Mouse (Mus musculus): ENCODE measurements around the gene Tcaf1. TPM values are rescaled to one million over a fixed set of nuclear protein-coding genes. Genes with fewer than 3 reads are reported as not detected.

Tcaf1 gene
- polyA plus RNA-seq, 1 experiment from 2014 or later, result 249 TPM

DNA sequence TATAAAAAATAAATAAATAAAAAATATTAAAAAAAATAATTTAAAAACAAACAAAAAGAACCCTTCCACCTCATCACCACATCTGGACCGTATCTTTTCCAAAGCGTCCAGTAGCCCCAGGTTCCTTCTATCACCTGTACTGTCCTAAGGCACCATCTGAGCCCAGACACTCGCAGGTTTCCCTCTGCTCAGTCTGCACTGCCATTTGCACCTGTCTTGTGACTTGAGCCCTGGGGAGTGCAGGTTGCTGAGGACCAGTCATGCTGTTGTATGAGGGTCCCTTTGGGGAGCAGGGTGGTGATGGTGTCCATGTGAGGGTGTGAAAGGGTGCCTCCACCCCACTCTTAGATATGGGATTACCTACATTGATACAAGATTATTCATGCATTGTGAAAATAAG is 33.9 kb downstream of the Tcaf1 start:
- no peak overlapping the region for H3K9ac ChIP-seq
- no peak overlapping the region for H3K4me2 ChIP-seq
- H3K4me1 ChIP-seq, result no peaks in the 10 kb centered on the region

DNA sequence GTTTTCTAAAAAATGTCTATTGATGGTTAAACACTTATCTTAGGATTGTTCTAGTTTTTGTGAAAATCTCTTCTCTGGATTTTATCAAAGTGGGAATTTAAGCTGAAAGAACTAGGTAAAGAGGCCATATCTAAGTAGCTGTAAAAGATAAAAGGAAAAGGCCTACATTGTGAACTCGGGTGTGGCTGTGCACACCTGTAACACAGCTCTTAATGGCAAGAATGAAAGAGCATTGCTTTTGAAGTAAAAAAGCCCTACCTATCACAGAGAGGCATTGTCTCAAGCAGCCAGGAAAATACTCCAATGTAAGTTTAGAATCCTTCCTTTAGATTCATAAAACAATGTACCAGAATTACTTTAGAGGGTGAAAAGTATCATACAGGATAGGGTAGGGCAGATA is 38.1 kb downstream of the Tcaf1 start:
- Histone ChIP-seq H3K9me3 (no peaks in the 10 kb centered on the region), H3K36me3 (replicated peaks) (peaks cover 46% of the 10 kb centered on the region), H3K4me3 (no peak overlapping the region), H3K9ac (no peak overlapping the region), H3K4me1 (no peaks in the 10 kb centered on the region), H3K27me3 (replicated peaks) (no peaks in the 10 kb centered on the region), H3K4me2 (no peak overlapping the region), H3K27ac (no peak overlapping the region)
- WGBS, result 91% methylated on average over 1 of the region's 1 CpGs
- no peak for ATAC-seq (replicated peaks)

More for the DNA sequence above, 33.9 kb downstream of the Tcaf1 start:
- H3K27ac ChIP-seq, result no peak overlapping the region
- peaks cover 66% of the 10 kb centered on the region for H3K36me3 ChIP-seq (replicated peaks)
- no peaks in the 10 kb centered on the region for H3K9me3 ChIP-seq
- no peak overlapping the region for H3K4me3 ChIP-seq
- no peak for ATAC-seq (replicated peaks)
- no peaks in the 10 kb centered on the region for H3K27me3 ChIP-seq (replicated peaks)
- WGBS, result 95% methylated on average over 3 of the region's 3 CpGs

DNA sequence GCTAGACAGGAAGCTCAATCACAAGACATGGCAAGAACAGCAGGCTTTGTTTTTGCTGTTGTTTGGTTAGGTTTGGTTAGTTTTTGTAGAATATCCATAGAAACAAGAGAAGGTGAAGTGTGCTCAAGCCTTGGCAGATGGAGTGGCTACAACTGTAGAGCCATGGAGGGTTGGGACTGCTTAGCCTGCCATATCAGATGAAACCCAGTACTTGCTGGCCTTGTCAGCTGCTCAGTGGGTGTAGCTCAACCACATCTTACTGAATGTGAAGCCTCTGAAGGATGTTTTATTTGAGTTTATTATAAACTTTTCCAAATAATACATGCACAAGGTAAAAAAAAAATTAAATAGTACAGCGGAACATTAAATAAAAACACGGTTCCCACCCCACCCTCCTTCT is 42.2 kb downstream of the Tcaf1 start:
- no peak for ATAC-seq (replicated peaks)
- H3K4me1 ChIP-seq, result no peaks in the 10 kb centered on the region
- no peaks in the 10 kb centered on the region for H3K27me3 ChIP-seq (replicated peaks)
- WGBS, result 98% methylated on average over 2 of the region's 2 CpGs
- no peak overlapping the region for H3K27ac ChIP-seq
- no peak overlapping the region for H3K4me2 ChIP-seq
- no peak overlapping the region for H3K9ac ChIP-seq
- H3K9me3 ChIP-seq, result no peaks in the 10 kb centered on the region
- no peak overlapping the region for H3K4me3 ChIP-seq
- H3K36me3 ChIP-seq (replicated peaks), result peaks cover 15% of the 10 kb centered on the region

DNA sequence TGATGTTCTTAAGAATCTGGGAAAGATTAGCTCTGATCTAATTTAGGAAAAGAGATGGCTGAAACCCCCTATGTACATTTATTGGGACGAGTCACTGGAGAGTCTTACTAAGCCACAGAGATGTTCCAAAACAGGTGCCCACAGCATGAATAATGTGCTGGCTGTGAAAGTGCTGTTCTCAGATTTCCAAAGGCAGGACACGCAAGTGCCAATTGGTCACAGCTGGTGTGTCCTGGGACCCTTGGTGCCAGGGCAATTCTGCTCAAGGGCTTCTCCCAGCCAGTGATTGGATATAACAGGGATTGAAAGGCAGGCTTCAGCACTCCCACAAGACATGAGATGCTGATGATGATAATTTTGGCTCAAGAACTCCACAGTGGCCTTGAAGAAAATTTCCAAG is 48.1 kb downstream of the Tcaf1 start:
- ATAC-seq (replicated peaks), result no peak
- Histone ChIP-seq H3K27me3 (replicated peaks) (no peaks in the 10 kb centered on the region), H3K9me3 (no peaks in the 10 kb centered on the region), H3K27ac (no peak overlapping the region), H3K4me2 (no peak overlapping the region), H3K4me3 (no peak overlapping the region), H3K4me1 (no peaks in the 10 kb centered on the region), H3K36me3 (replicated peaks) (no peaks in the 10 kb centered on the region), H3K9ac (no peak overlapping the region)
- WGBS, result 58% methylated on average over 2 of the region's 2 CpGs

DNA sequence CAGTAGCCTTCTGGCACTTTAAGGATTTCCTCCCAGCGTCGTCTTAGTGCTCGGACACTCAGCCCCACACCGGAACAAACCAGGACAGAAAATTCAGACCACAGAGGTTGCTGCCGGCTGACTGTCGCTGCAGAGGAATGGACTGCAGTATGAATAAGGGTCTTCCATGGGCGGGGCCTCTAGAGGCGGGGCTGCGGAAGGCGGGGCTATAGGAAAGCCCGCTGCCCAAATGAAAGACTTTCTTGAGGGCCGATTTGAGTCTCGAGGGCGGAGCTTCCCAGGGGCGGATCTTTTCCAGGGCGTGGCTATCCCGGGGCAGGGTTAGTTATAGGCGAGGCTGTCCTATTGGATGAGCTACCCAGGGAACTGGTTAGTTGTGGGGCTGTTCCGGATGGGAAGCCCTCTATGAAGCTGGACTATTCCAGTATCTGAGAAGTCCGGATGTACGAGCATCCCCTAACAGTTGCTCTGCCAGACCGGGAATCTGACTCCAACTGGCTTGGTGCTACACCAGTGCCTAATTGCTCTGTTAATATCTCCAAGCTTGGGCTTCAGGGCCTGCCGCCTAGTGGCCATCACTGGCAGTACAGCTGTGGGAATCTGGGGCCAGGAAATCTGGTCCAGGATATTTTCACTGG is 64.9 kb downstream of the Tcaf1 start, which contains the start of gene Tcaf2:
Gene Tcaf2, minus strand, starts transcription at position 343 of the 638 bp plus-strand sequence.
- H3K9me3 ChIP-seq, result no peaks in the 10 kb centered on the region
- 0 out of 2 replicates have a peak within 1 kb of the TSS, but pooled peaks have one; percentile 15 for H3K9ac ChIP-seq
- peaks cover 3% of the 10 kb centered on the region; the same call in 1 of the 2 replicates for H3K4me1 ChIP-seq
- no peaks in the 10 kb centered on the region for H3K36me3 ChIP-seq (replicated peaks)
- no peak within 1 kb of the TSS for H3K27ac ChIP-seq
- H3K27me3 ChIP-seq (replicated peaks), result no peaks in the 10 kb centered on the region
- H3K4me2 ChIP-seq, result peak within 1 kb of the TSS; percentile 75
- peak within 1 kb of the TSS; percentile 39 for H3K4me3 ChIP-seq
- peak; percentile 97 for ATAC-seq (replicated peaks)
- whole genome bisulfite sequencing, result under 1% methylated on average over 23 of the region's 23 CpGs

DNA sequence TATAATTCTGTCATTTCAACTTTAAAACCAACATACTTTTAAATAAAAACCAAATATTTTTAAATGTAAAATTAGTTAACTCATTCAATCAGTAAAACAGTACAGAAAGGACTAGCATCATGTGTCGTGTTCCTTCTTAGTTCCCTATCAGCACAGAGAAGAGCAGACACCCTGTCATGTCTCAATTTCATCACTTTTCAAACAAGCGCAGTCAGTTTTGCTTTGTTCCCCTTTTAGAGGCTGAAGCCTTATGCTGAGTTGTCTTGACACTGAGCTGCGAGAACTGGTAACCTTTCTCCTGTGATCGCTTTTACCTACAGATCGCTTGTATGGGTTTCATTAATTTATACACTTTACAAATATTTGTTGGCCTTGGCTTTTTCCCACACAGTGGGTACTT is 75.5 kb downstream of the Tcaf1 start:
- WGBS, result 73% methylated on average over 5 of the region's 5 CpGs
- H3K9ac ChIP-seq, result no peak overlapping the region
- no peaks in the 10 kb centered on the region for H3K36me3 ChIP-seq (replicated peaks)
- no peaks in the 10 kb centered on the region for H3K9me3 ChIP-seq
- H3K27ac ChIP-seq, result no peak overlapping the region
- H3K27me3 ChIP-seq (replicated peaks), result no peaks in the 10 kb centered on the region
- ATAC-seq (replicated peaks), result no peak
- H3K4me1 ChIP-seq, result no peaks in the 10 kb centered on the region
- H3K4me2 ChIP-seq, result no peak overlapping the region
- no peak overlapping the region for H3K4me3 ChIP-seq

DNA sequence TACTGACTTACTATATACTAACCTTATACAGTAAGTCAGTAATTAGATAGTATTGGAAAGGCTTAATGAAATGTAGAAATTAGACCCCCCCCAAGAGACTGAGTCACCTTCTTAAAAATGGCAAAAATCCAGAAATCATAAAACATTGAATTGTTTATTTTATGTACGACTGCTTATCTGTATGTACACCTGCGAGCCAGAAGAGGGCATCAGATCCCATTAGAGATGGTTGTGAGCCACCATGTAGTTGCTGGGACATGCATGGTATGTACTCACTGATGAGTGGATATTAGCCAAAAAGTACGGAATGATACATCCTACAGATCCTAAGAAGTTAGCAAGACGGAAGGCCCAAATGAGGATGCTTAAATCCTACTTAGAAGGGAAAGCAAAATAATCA is 78.5 kb downstream of the Tcaf1 start:
- Histone ChIP-seq H3K4me2 (no peak overlapping the region), H3K4me1 (no peaks in the 10 kb centered on the region), H3K27me3 (replicated peaks) (no peaks in the 10 kb centered on the region), H3K36me3 (replicated peaks) (no peaks in the 10 kb centered on the region), H3K4me3 (no peak overlapping the region), H3K9me3 (no peaks in the 10 kb centered on the region), H3K9ac (no peak overlapping the region), H3K27ac (no peak overlapping the region)
- ATAC-seq (replicated peaks), result no peak
- 76% methylated on average over 4 of the region's 4 CpGs for WGBS

Other genes with a start within 250 kb of the Tcaf1 start
- gene Olfr458, start 244.9 kb downstream of the Tcaf1 start, polyA plus RNA-seq (2015; fragmentation: Nextera tagmentation; extraction: Ambion mirVana), result not detected in 2 replicates
- not detected in 2 replicates for gene Olfr457, start 233.8 kb downstream of the Tcaf1 start, polyA plus RNA-seq (2015; fragmentation: Nextera tagmentation; extraction: Ambion mirVana)
- gene Olfr456, start 222.9 kb downstream of the Tcaf1 start, polyA plus RNA-seq (2015; fragmentation: Nextera tagmentation; extraction: Ambion mirVana), result not detected in 2 replicates
- not detected in 2 replicates for gene Olfr455, start 162.5 kb downstream of the Tcaf1 start, polyA plus RNA-seq (2015; fragmentation: Nextera tagmentation; extraction: Ambion mirVana)
- 0.05 TPM in 1 of 2 replicates, not detected in the other for gene Tcaf3, start 112.4 kb downstream of the Tcaf1 start, polyA plus RNA-seq (2015; fragmentation: Nextera tagmentation; extraction: Ambion mirVana)
- gene Tcaf2, start 64.8 kb downstream of the Tcaf1 start, polyA plus RNA-seq (2015; fragmentation: Nextera tagmentation; extraction: Ambion mirVana), result 1.4 and 1.6 TPM in 2 replicates
- not detected in 2 replicates for gene Olfr453, start 29.3 kb upstream of the Tcaf1 start, polyA plus RNA-seq (2015; fragmentation: Nextera tagmentation; extraction: Ambion mirVana)
- gene Olfr38, start 46.3 kb upstream of the Tcaf1 start, polyA plus RNA-seq (2015; fragmentation: Nextera tagmentation; extraction: Ambion mirVana), result not detected in 2 replicates
- not detected in 2 replicates for gene Olfr452, start 75.0 kb upstream of the Tcaf1 start, polyA plus RNA-seq (2015; fragmentation: Nextera tagmentation; extraction: Ambion mirVana)
- gene Olfr450, start 101.9 kb upstream of the Tcaf1 start, polyA plus RNA-seq (2015; fragmentation: Nextera tagmentation; extraction: Ambion mirVana), result not detected in 2 replicates
- not detected in 2 replicates for gene Olfr449, start 124.3 kb upstream of the Tcaf1 start, polyA plus RNA-seq (2015; fragmentation: Nextera tagmentation; extraction: Ambion mirVana)
- not detected in 2 replicates for gene Olfr448, start 180.4 kb upstream of the Tcaf1 start, polyA plus RNA-seq (2015; fragmentation: Nextera tagmentation; extraction: Ambion mirVana)
- gene Olfr447, start 198.8 kb upstream of the Tcaf1 start, polyA plus RNA-seq (2015; fragmentation: Nextera tagmentation; extraction: Ambion mirVana), result not detected in 2 replicates
- gene Olfr446, start 211.3 kb upstream of the Tcaf1 start, polyA plus RNA-seq (2015; fragmentation: Nextera tagmentation; extraction: Ambion mirVana), result not detected in 2 replicates
- gene Olfr444, start 239.0 kb upstream of the Tcaf1 start, polyA plus RNA-seq (2015; fragmentation: Nextera tagmentation; extraction: Ambion mirVana), result not detected in 2 replicates